Mouse (Mus musculus): ENCODE results near the gene Ttc9c. TPM values are rescaled to one million over a fixed set of nuclear protein-coding genes. Genes with fewer than 3 reads are reported as not detected.
"Not testable (repeated sequence)": the region's sequence is repeated elsewhere in the genome, so short reads cannot be mapped to it uniquely, and the experiment has no call there.

Ttc9c gene
- polyA plus RNA-seq, 2 experiments: 16.9 to 17.1 TPM

GRCm38 (mm10) chr19:8839103-8839907, 20.2 kb upstream of the Ttc9c start, which contains the start of gene Gng3:
Gene Gng3 (minus strand): TSS chr19:8839194.
- Histone ChIP-seq H3K27me3 (ENCODE audit: control insufficient read depth, insufficient read depth, low read length) (no peaks in the 10 kb centered on the region), H3K4me2 (ENCODE audit: low read depth) (peak within 1 kb of the TSS; percentile 90), H3K36me3 (replicated peaks; ENCODE audit: control insufficient read depth, insufficient read depth, low read depth) (peaks cover 7% of the 10 kb centered on the region), H3K4me1 (replicated peaks; ENCODE audit: control insufficient read depth in 2 of 2, insufficient read depth in 2 of 2, low read length in 1 of 2) (peaks cover 4 to 28% of the 10 kb centered on the region in 2 experiments), H3K4me3 (ENCODE audit: insufficient read depth in 1 of 2, low read depth in 2 of 2, low read length in 2 of 2) (peak within 1 kb of the TSS; percentile 60 to 62), H3K9me3 (ENCODE audit: control insufficient read depth, low read length) (no peaks in the 10 kb centered on the region), H3K27ac (peak within 1 kb of the TSS; percentile 8; the same call in 1 of the 2 replicates), H3K9ac (replicated peaks) (peak within 1 kb of the TSS; percentile 78)
- TF ChIP-seq EP300 (IDR thresholded peaks at IDR 0.05; ENCODE audit: low read depth): no peak
- 71% methylated on average over 11 of the region's 11 CpGs for WGBS (ENCODE audit: insufficient replicate concordance)
- no peak for ATAC-seq (ENCODE audit: insufficient read depth)
- no peak for DNase-seq (ENCODE audit: low read depth in 3 of 3, low spot score in 3 of 3)

- peaks cover 18% of the 10 kb centered on the region for H3K36me3 ChIP-seq (replicated peaks; ENCODE audit: control insufficient read depth, insufficient read depth, low read depth)
- H3K4me2 ChIP-seq (ENCODE audit: low read depth): peak overlapping the region; percentile 90
- TF ChIP-seq CTCF (IDR thresholded peaks at IDR 0.05; ENCODE audit: low read depth) (no peak), EP300 (IDR thresholded peaks at IDR 0.05; ENCODE audit: low read depth) (no peak)
- DNase-seq (ENCODE audit: low read depth in 3 of 3, low spot score in 3 of 3) (no peak), ATAC-seq (ENCODE audit: insufficient read depth) (peak; percentile 22; the same call in 1 of the 2 replicates)
- no peaks in the 10 kb centered on the region for H3K9me3 ChIP-seq (ENCODE audit: control insufficient read depth, low read length)
- peak overlapping the region; percentile 78 for H3K9ac ChIP-seq (replicated peaks)
- no peaks in the 10 kb centered on the region for H3K27me3 ChIP-seq (ENCODE audit: control insufficient read depth, insufficient read depth, low read length)
- peak overlapping the region; percentile 30 for H3K27ac ChIP-seq
- H3K4me3 ChIP-seq (ENCODE audit: insufficient read depth in 1 of 2, low read depth in 2 of 2, low read length in 2 of 2): peak overlapping the region; percentile 60 to 62
- WGBS (ENCODE audit: insufficient replicate concordance): 23% methylated on average over 15 of the region's 15 CpGs
- peaks cover 4 to 28% of the 10 kb centered on the region in 2 experiments for H3K4me1 ChIP-seq (replicated peaks; ENCODE audit: control insufficient read depth in 2 of 2, insufficient read depth in 2 of 2, low read length in 1 of 2)
Observed at GRCm38 (mm10) chr19:8838041-8838730, 19.1 kb upstream of the Ttc9c start.

- WGBS (ENCODE audit: insufficient replicate concordance): 1% methylated on average over 38 of the region's 38 CpGs
- Histone ChIP-seq H3K4me3 (ENCODE audit: insufficient read depth in 1 of 2, low read depth in 2 of 2, low read length in 2 of 2) (peak within 1 kb of the TSS; percentile 60 to 62), H3K9ac (replicated peaks) (peak within 1 kb of the TSS; percentile 78), H3K27ac (peak within 1 kb of the TSS; percentile 30), H3K9me3 (ENCODE audit: control insufficient read depth, low read length) (no peaks in the 10 kb centered on the region), H3K4me1 (replicated peaks; ENCODE audit: control insufficient read depth in 2 of 2, insufficient read depth in 2 of 2, low read length in 1 of 2) (peaks cover 4 to 28% of the 10 kb centered on the region in 2 experiments), H3K4me2 (ENCODE audit: low read depth) (peak within 1 kb of the TSS; percentile 90), H3K36me3 (replicated peaks; ENCODE audit: control insufficient read depth, insufficient read depth, low read depth) (peaks cover 27% of the 10 kb centered on the region), H3K27me3 (ENCODE audit: control insufficient read depth, insufficient read depth, low read length) (no peaks in the 10 kb centered on the region)
- peak; percentile 60 to 71 (median 65) for DNase-seq (ENCODE audit: low read depth in 3 of 3, low spot score in 3 of 3)
- ATAC-seq (ENCODE audit: insufficient read depth): peak; percentile 74
- 0 out of 2 replicates have a peak, but pooled peaks have one; percentile 23 for TF ChIP-seq EP300 (IDR thresholded peaks at IDR 0.05; ENCODE audit: low read depth)
- TF ChIP-seq CTCF (IDR thresholded peaks at IDR 0.05; ENCODE audit: low read depth): peak; percentile 73
Observed at GRCm38 (mm10) chr19:8837251-8837791, 18.2 kb upstream of the Ttc9c start, which contains the start of gene Bscl2. Gene Bscl2 (plus strand): TSS chr19:8837467.

DNA sequence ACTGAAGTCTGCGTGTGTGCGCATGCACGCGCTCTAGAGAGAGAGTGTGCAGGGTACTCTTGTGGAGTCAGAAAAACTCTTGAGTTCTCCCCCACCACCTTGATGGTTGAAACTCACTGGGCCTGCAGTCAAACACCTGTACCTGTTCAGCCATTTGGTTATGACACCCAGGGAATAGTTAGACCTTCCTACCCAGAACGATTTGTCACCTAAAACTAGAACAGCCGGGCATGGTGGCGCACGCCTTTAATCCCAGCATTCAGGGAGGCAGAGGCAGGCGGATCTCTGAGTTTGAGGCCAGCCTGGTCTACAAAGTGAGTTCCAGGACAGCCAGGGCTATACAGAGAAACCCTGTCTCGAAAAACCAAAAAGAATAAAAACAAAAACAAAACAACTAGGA, 17.2 kb upstream of the Ttc9c start:
- peaks cover 37% of the 10 kb centered on the region for H3K36me3 ChIP-seq (replicated peaks; ENCODE audit: control insufficient read depth, insufficient read depth, low read depth)
- not testable (repeated sequence) for H3K27ac ChIP-seq
- WGBS (ENCODE audit: insufficient replicate concordance): 91% methylated on average over 10 of the region's 10 CpGs

DNA sequence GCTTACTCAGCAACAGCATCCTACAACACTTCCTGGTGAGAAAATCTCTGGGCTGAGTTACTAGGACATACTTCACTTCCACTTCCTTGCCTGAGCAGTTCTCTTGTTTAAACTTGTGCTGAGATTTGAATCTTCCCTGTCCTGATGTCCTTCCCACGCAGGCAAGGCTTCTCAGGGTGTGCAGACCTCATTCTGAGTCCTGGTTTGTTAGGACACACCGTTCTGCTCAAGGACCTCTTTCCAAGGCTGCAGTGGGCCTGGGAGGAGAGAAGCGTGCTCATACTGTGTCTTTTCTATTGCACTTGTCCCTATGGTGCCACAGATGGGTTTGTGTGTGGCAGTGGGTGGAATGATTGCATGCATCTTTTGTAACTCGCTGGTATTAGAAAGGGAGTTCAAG, 13.8 kb upstream of the Ttc9c start:
- Histone ChIP-seq H3K9ac (replicated peaks) (no peak overlapping the region), H3K4me3 (ENCODE audit: insufficient read depth in 1 of 2, low read depth in 2 of 2, low read length in 2 of 2) (no peak overlapping the region), H3K27me3 (ENCODE audit: control insufficient read depth, insufficient read depth, low read length) (no peaks in the 10 kb centered on the region), H3K27ac (no peak overlapping the region), H3K9me3 (ENCODE audit: control insufficient read depth, low read length) (no peaks in the 10 kb centered on the region), H3K36me3 (replicated peaks; ENCODE audit: control insufficient read depth, insufficient read depth, low read depth) (peaks cover 70% of the 10 kb centered on the region), H3K4me1 (replicated peaks; ENCODE audit: control insufficient read depth in 2 of 2, insufficient read depth in 2 of 2, low read length in 1 of 2) (peaks cover 0 to 4% of the 10 kb centered on the region in 2 experiments; a peak in 3 of 4 replicates), H3K4me2 (ENCODE audit: low read depth) (no peak overlapping the region)
- WGBS (ENCODE audit: insufficient replicate concordance): 89% methylated on average over 4 of the region's 4 CpGs
- DNase-seq (ENCODE audit: low read depth in 3 of 3, low spot score in 3 of 3) (no peak), ATAC-seq (ENCODE audit: insufficient read depth) (no peak)
- TF ChIP-seq CTCF (IDR thresholded peaks at IDR 0.05; ENCODE audit: low read depth): no peak
- TF ChIP-seq EP300 (IDR thresholded peaks at IDR 0.05; ENCODE audit: low read depth): no peak

More for the DNA sequence above, 17.2 kb upstream of the Ttc9c start:
- not testable (repeated sequence) for H3K4me2 ChIP-seq (ENCODE audit: low read depth); H3K9ac ChIP-seq (replicated peaks); H3K9me3 ChIP-seq (ENCODE audit: control insufficient read depth, low read length); H3K27me3 ChIP-seq (ENCODE audit: control insufficient read depth, insufficient read depth, low read length); ATAC-seq (ENCODE audit: insufficient read depth); H3K4me3 ChIP-seq (ENCODE audit: insufficient read depth in 1 of 2, low read depth in 2 of 2, low read length in 2 of 2); DNase-seq (ENCODE audit: low read depth in 3 of 3, low spot score in 3 of 3)
- peaks cover 4 to 28% of the 10 kb centered on the region in 2 experiments for H3K4me1 ChIP-seq (replicated peaks; ENCODE audit: control insufficient read depth in 2 of 2, insufficient read depth in 2 of 2, low read length in 1 of 2)
